Mouse (Mus musculus): ENCODE results near the gene Cln6.
"Not testable (repeated sequence)": the region's sequence is repeated elsewhere in the genome, so short reads cannot be mapped to it uniquely, and the experiment has no call there.

Gene Cln6

DNA sequence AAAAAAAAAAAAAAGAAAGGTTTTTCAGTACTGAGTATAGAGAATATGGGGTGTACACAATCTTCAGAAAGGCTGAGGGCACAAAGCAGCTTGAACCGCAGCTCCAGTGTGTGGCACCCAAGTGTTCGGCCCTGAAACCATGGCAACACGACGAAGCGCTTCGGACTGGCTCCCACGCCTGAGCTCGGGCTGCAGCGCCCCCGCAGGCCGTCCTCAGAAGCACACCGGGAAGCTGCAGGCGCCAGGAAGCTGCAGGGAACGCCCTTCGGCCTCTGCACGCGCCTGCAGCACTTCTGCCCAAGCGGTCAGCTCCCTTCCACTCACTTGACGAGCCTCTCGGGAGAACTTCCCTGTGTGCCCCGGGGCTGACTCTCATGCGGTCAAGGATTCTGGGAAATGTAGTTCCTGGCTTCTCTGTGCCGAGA, 9.9 kb upstream of the Cln6 start:
- peak; percentile 99 for DNase-seq (ENCODE audit: low read depth, low spot score)

DNA sequence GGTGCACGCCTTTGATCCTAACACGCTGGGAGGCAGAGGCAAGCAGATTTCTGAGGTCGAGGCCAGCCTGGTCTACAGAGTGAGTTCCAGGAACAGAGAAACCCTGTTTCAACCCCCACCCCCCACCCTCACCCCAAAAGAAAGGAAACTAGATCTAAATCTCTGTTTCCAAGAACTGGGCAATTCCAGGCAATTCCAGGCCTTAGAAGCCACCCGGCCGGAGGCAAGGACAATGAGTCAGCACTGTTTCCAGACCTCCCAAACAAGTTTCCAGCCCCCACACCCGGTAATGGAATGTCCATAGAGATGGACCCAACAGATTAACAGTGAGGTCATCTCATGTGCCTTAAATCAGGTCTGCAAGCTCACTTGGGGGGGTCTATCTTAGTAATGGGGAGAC, 8.7 kb upstream of the Cln6 start:
- peak; percentile 73 for DNase-seq (ENCODE audit: low read depth, low spot score)

- DNase-seq (ENCODE audit: low read depth, low spot score) = no peak
These were observed 3.7 kb upstream of the Cln6 start for GRCm38 (mm10) chr9:62834906-62835305.

DNA sequence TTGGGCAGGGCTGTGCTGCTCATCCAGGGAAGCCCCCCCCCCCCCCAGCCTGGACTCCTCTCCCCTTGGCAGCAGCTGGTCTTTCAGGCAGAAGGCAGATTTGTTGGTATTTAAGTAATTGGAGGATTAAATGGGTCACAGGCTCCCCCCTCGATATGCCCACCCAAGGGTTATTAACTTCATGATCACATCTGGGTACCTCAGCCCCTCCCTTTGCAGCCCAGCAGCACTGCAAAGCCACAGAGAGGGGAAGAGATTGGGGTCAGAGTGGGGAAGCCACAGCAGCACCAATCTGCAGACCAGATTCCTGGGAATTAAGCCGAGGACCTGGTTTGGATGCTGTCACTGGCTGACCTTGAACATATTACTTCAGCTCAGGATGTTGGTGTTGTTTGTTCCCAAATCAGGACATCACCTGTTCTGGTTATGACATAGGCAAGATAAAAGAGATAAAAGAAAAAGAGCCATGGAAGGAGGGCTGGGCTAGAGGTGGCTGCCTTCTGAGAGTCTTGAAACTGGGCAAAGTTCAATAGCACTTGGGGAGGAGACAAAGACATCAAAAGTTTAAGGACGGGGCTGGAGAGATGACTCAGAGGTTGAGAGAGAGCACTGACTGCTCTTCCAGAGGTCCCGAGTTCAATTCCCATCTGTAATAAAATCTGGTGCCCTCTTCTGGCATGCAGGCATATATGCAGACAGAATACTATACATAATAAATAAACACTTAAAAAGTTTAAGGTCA, 2.7 kb upstream of the Cln6 start:
- DNase-seq (ENCODE audit: low read depth, low spot score) = no peak

GRCm38 (mm10) chr9:62837611-62838010, 974 bp upstream of the Cln6 start:
- DNase-seq (ENCODE audit: low read depth, low spot score) = no peak

DNA sequence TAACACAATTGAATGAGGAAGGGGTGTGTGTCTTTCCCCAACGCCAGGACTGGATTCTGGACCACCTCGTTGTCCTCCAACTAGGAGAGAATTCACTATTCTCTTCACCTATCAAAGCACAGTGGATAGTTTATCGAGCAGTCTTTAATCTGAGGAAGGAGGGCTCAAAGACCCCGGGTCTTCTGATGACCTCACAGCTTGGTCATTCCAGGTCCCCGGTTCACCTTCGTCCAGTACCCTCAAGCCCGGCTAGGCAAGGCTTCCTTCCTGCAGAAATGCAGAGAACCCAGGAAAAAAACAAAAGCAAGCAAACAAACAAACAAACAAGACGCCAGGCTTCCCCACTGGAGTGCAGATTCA, 459 bp upstream of the Cln6 start:
- DNase-seq (ENCODE audit: low read depth, low spot score) = no peak

DNA sequence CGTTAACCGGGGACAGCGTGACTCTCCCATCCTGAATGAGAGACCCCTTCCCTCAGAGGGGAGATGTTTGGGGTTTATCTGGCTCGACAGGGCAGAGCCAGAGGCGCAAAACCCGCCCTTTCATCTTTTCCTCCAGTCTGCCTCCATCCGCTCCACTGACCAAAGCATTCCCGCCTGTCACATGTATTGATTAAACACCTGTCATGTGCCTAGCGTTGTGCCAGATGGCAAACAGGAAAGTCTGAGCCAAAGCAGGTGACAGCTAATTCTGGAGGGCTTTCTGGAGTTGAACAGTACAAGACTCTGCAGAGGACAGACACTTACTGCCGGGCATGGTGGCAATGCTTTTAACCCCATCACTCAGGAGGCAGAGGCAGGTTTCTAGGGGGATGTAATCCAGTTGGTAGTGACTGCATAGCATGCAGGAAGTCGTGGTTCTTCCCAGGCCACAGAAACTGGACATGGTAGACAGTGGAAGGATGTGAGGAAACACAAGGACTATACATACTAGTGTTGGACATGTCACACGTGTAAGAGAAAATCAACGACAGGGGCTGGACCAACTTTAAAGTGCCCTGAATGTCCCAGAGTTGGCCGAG, 686 bp downstream of the Cln6 start:
- no peak for DNase-seq (ENCODE audit: low read depth, low spot score)

- DNase-seq (ENCODE audit: low read depth, low spot score) = no peak
These were observed 4.9 kb downstream of the Cln6 start for GRCm38 (mm10) chr9:62843356-62844024.

- no peak for DNase-seq (ENCODE audit: low read depth, low spot score)
These were observed 5.9 kb downstream of the Cln6 start for GRCm38 (mm10) chr9:62844461-62844860.

DNA sequence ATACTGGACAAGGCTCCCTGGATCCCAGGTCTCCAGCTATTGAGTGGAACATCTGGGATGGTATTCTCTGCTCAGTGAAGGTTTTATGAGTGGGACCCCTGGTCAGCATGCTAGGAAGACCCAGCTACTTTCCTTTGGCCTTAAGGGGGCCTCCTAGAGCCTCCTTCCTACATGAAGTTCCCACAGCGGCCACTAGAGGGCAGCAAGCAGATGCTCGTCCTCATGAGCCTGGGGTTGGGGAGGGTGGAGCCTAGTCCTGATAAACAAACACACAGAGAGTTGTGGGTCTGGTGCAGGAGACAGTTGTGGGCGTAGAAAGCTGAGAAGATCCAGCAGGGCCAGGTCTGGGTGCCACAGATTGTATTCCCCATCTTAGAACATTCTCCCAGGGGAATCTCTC, 9.1 kb downstream of the Cln6 start:
- peak; percentile 90 for DNase-seq (ENCODE audit: low read depth, low spot score)

- DNase-seq (ENCODE audit: low read depth, low spot score) = no peak
These were observed 10.1 kb downstream of the Cln6 start for GRCm38 (mm10) chr9:62848641-62849040.

GRCm38 (mm10) chr9:62851571-62851970, 13.0 kb downstream of the Cln6 start:
- DNase-seq (ENCODE audit: low read depth, low spot score) = no peak

GRCm38 (mm10) chr9:62854483-62854882, 15.9 kb downstream of the Cln6 start:
- DNase-seq (ENCODE audit: low read depth, low spot score) = no peak

- DNase-seq (ENCODE audit: low read depth, low spot score) = no peak
These were observed 18.6 kb downstream of the Cln6 start for GRCm38 (mm10) chr9:62857216-62857615.

- DNase-seq (ENCODE audit: low read depth, low spot score) = no peak
These were observed 19.2 kb downstream of the Cln6 start, which contains the start of gene Calml4 for GRCm38 (mm10) chr9:62857719-62858261. Calml4 (plus strand) TSS chr9:62858080.

GRCm38 (mm10) chr9:62858266-62859019, 19.9 kb downstream of the Cln6 start:
- DNase-seq (ENCODE audit: low read depth, low spot score) = no peak

DNA sequence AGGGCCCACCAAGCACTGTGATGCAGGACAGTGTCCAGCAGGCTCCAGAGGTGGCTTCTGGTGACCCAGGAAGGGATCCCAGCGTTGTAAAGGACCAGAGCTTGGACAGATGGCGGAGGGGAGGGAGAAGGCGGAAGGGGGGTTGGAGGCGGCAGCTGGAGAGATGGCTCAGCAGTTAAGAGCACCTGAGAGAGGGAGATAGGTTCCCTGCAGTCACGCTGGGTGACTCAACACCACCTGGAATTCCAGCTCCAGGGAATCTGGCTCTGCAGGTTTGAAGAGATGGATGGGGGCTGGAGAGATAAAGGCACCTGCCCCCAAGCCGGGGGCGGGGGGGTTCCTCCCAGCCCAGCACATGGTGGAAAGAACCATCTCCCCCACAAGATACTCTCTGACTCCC, 21.5 kb downstream of the Cln6 start:
- not testable (repeated sequence) for DNase-seq (ENCODE audit: low read depth, low spot score)

DNA sequence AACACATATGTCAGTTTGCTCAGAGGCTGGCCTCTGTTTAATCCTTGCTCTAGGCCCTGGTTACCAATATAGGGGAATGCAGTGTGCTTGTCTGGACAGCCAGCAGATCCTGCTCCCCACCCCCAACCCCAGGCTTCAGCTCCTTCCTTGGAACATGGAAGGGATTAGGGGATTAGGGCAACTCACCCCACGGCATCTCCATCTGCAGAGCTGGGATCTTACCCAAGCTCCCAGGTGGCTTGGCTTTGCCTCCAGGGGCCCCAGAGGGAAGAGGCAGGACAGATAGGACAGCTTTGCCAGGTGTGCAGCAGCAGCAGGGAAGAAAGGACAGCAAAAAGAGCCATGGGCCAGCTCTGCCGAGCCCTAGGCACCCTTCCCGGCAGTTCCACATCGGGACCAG, 22.3 kb downstream of the Cln6 start:
- no peak for DNase-seq (ENCODE audit: low read depth, low spot score)

DNA sequence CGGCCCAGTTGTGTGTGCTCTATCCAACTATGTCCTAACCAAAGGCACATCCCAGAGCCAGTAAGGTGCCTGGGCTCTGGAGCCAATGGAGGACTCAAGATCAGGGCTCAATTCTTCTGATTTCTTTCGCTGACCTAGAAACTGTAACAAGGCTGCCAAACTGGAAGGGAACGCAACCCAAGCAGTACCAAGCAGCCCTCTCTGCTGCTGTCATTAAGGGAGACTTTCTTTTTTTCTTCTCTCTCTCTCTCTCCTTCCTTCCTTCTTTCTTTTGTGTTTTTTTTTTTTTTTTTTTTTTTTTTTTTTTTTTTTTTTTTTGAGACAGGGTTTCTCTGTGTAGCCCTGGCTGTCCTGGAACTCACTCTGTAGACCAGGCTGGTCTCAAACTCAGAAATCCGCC, 30.7 kb downstream of the Cln6 start:
- not testable (repeated sequence) for DNase-seq (ENCODE audit: low read depth, low spot score)

- no peak for DNase-seq (ENCODE audit: low read depth, low spot score)
These were observed 32.1 kb downstream of the Cln6 start for GRCm38 (mm10) chr9:62870728-62871127.

- no peak for DNase-seq (ENCODE audit: low read depth, low spot score)
These were observed 38.5 kb downstream of the Cln6 start for GRCm38 (mm10) chr9:62876966-62877616.

Measured in ES-CJ7 (cell line).